Mouse (Mus musculus) MEL (cell line): ENCODE results near the gene Zxdb.
A peak's percentile ranks its signal among the peaks of the same experiment; 100 is the strongest.

Source experiments
- CTCF ChIP-seq, 3 experiments: IDR thresholded peaks in 2 of 3; conservative IDR thresholded peaks in 1 of 3; 2 replicates each; pipeline ENCODE4 v1.5.1; 2011 to 2012; ENCODE audit warnings: low read length in 3 of 3, low read depth in 2 of 3, mild to moderate bottlenecking in 2 of 3, improper control_type of control experiment in 1 of 3, inconsistent platforms in 1 of 3, mixed read lengths in 1 of 3, moderate library complexity in 1 of 3; ENCODE audit not compliant: control insufficient read depth in 1 of 3, insufficient read depth in 1 of 3, poor library complexity in 1 of 3, severe bottlenecking in 1 of 3
- HCFC1 ChIP-seq: IDR thresholded peaks from 2 replicates; pipeline ENCODE4 v1.6.1; 2012; ENCODE audit warnings: low read depth, mild to moderate bottlenecking, inconsistent platforms, low read length, improper control_type of control experiment, moderate library complexity
- POLR2A ChIP-seq, 2 experiments: IDR thresholded peaks; 2 replicates each; pipeline ENCODE4 v1.6.1; 2011 to 2012; ENCODE audit warnings: low read length in 2 of 2, mild to moderate bottlenecking in 2 of 2, control low read depth in 1 of 2, improper control_type of control experiment in 1 of 2, low read depth in 1 of 2, moderate library complexity in 1 of 2; ENCODE audit not compliant: control insufficient read depth in 1 of 2, insufficient read depth in 1 of 2, poor library complexity in 1 of 2
- RAD21 ChIP-seq: IDR thresholded peaks from 2 replicates; pipeline ENCODE4 v1.6.1; 2011; ENCODE audit warnings: mild to moderate bottlenecking, low read depth, low read length, improper control_type of control experiment
- TAL1 ChIP-seq: IDR thresholded peaks from 2 replicates; pipeline ENCODE4 v1.6.1; 2012; ENCODE audit warnings: mild to moderate bottlenecking, inconsistent platforms, low read length, moderate library complexity, mixed read lengths
- TCF12 ChIP-seq: IDR thresholded peaks from 2 replicates; pipeline ENCODE4 v1.6.1; 2014; ENCODE audit warnings: low read depth, mild to moderate bottlenecking, inconsistent platforms, low read length, improper control_type of control experiment, moderate library complexity

DNA sequence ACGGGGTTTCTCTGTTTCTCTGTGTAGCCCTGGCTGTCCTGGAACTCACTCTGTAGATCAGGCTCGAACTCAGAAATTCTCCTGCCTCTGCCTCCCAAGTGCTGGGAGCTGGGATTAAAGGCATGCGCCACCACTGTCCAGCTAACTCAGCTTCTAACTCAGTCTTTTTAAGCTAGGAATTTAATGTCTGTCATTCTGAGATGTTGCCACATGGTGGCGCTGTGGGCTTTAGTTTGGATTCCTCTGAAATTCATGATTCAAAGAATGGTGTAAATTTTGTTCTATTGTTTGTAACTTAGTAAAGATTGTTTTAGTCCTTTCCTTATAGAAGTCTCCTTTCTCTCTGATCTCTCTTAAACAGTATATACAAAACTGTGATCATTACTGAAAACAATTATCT, 49.4 kb upstream of the Zxdb start:
- TF ChIP-seq CTCF (IDR thresholded peaks at IDR 0.05 in 2 of 3, conservative IDR thresholded peaks at IDR 0.05 in 1 of 3; ENCODE audit: control insufficient read depth in 1 of 3, insufficient read depth in 1 of 3, low read depth in 2 of 3, low read length in 3 of 3, poor library complexity in 1 of 3, severe bottlenecking in 1 of 3), result peak; percentile 12 to 76 (median 25); a peak in 3 of 6 replicates
- TF ChIP-seq TCF12, result no peak
- no peak for TF ChIP-seq TAL1
- TF ChIP-seq RAD21, result peak; percentile 83
- TF ChIP-seq HCFC1, result no peak
- no peak for TF ChIP-seq POLR2A (IDR thresholded peaks at IDR 0.05; ENCODE audit: control insufficient read depth in 1 of 2, insufficient read depth in 1 of 2, low read depth in 1 of 2, low read length in 2 of 2, poor library complexity in 1 of 2)
